Mouse (Mus musculus): ENCODE measurements around the gene Col9a1.

DNA sequence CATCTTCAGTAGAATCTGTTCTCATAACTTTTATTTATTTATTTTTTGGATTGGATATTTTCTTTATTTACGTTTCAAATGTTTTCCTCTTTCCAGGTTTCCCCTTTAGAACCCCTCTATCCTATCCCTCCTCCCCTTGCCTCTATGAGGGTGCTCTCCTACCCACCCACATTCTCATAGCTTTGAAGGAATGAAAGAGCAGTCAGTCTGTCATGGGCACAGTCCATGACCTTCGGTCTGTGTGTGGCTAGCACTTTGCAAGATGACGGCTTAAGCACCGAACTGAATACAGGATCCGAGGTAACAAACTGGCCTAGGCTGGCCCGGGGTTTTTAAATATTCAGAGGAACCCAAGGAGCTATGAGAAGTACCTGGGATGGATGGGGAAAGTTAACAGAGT is 36.9 kb upstream of the Col9a1 start:
- TF ChIP-seq CTCF (IDR thresholded peaks at IDR 0.05; ENCODE audit: control insufficient read depth, insufficient read depth, low read length) (no peak), POLR2A (IDR thresholded peaks at IDR 0.05; ENCODE audit: borderline replicate concordance, control insufficient read depth, low read depth, low read length) (no peak)
